Mouse (Mus musculus) forebrain, embryonic 13.5 days (tissue): ENCODE measurements around the gene Tbca. TPM values are rescaled to one million over a fixed set of nuclear protein-coding genes. Genes with fewer than 3 reads are reported as not detected.

Experiments used
- ATAC-seq: fragments of 200-750 bp; cut with Nextera tagmentation; 2 replicates; pipeline ENCODE4 v1.8.0; 2017
- H3K27ac ChIP-seq: fragments of 300-500 bp; sonication (generic); 2 replicates; pipeline ENCODE4 v1.5.1; 2015; ENCODE audit warnings: inconsistent platforms, mild to moderate bottlenecking, moderate library complexity
- H3K27me3 ChIP-seq: fragments of 300-500 bp; sonication (generic); 2 replicates; pipeline ENCODE4 v1.6.1; 2015; ENCODE audit warnings: mild to moderate bottlenecking, inconsistent platforms
- H3K36me3 ChIP-seq: fragments of 300-500 bp; sonication (generic); 2 replicates; pipeline ENCODE4 v1.6.1; 2015; ENCODE audit warnings: mild to moderate bottlenecking, inconsistent platforms; ENCODE audit not compliant: poor library complexity, severe bottlenecking
- H3K4me1 ChIP-seq: fragments of 300-500 bp; sonication (generic); 2 replicates; pipeline ENCODE4 v1.6.1; 2015; ENCODE audit warnings: inconsistent platforms
- H3K4me2 ChIP-seq: fragments of 300-500 bp; sonication (generic); 2 replicates; pipeline ENCODE4 v1.6.1; 2015; ENCODE audit warnings: inconsistent platforms, mild to moderate bottlenecking, moderate library complexity
- H3K4me3 ChIP-seq: fragments of 300-500 bp; sonication (generic); 2 replicates; pipeline ENCODE4 v1.5.1; 2015; ENCODE audit warnings: mild to moderate bottlenecking, inconsistent platforms
- H3K9ac ChIP-seq: fragments of 300-500 bp; sonication (generic); 2 replicates; pipeline ENCODE4 v1.6.1; 2015; ENCODE audit warnings: mild to moderate bottlenecking, inconsistent platforms
- H3K9me3 ChIP-seq: fragments of 300-500 bp; sonication (generic); replicated peaks from 2 replicates; pipeline ENCODE4 v1.6.1; 2016; ENCODE audit warnings: inconsistent platforms
- WGBS: fragments of 180-500 bp; shearing (Covaris S2); methylation state at CpG from one replicate; pipeline ENCODE4 v1.1.7; 2015; 5-methylcytosine and 5-hydroxymethylcytosine counted together
- polyA plus RNA-seq: library from polyadenylated mRNA; unstranded; fragments of >200 nt; fragmentation: Nextera tagmentation; extraction: Ambion mirVana; gene quantifications from 2 replicates; pipeline ENCODE4 v1.2.1, GENCODE M21; 2015

Gene Tbca
- 280 and 307 TPM in 2 replicates for polyA plus RNA-seq

DNA sequence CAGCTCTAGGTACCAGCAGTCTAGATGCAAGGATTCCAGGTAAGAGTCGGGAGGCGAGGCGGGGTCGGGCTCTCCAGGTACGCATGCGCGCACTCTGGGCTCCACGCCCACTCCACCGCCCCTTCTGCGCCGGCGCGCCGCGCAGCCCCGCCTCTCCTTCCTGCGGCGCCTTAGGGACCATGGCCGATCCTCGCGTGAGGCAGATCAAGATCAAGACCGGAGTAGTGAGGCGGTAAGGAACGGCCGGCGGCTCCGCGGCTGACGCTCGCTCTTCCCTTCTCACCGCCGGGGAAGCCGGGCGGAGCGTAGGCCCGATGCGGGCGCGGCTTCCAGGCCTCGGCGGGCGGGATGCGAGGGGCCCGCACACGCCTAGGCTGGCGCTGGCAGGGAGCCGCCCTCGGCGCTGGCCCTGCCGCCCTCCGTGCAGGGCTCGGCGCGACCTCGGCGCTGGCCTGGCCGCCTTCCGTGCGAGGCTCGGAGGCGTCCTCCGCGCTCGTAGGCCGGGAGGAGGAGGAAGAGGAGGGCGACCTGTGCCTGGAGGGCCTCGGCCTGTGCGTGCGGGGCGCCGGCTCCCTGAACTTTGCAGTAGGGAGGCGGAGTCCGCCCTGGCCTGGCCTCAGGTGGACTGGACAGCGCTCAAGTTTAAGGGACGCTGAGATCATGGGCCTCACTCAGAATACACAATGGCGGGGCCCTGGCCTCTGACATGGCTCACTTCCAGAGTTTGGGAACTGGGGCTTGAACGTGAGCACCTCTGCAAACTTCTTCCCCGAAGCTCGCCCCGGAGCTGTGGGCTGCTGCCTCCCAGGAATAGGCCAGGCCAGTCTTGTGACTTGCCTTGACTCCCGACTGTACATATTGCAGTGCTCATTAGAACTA lies at the start of gene Tbca:
TSS of gene Tbca (plus strand) at position 140 of the 879 bp plus-strand sequence.
- Histone ChIP-seq H3K4me2 (peak within 1 kb of the TSS; percentile 92), H3K36me3 (no peaks in the 10 kb centered on the region), H3K4me3 (peak within 1 kb of the TSS; percentile 99), H3K27ac (peak within 1 kb of the TSS; percentile 74), H3K9ac (peak within 1 kb of the TSS; percentile 95), H3K27me3 (peaks cover 5% of the 10 kb centered on the region; the same call in 1 of the 2 replicates), H3K9me3 (no peaks in the 10 kb centered on the region), H3K4me1 (peaks cover 14% of the 10 kb centered on the region)
- peak; percentile 97 for ATAC-seq
- under 1% methylated on average over 81 of the region's 81 CpGs for WGBS

DNA sequence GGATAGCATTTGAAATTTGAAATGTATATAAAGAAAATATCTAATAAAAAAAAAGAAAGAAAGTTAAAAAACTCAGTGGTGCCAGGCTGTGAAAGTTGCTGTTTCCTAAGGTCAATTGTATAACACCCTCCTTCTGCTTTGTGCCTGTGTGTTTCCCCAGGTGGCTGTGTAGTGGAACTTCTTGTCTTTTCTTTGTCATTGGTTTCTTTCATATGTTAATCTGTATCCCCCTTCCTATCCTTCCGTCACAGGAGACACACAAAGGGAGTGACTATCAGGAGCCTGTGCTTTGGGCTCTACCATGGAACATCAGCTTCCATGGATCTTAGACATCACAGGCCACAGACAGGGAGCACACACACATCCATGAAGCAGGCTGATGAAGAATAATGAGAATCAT lies 43.5 kb upstream of the Tbca start:
- Histone ChIP-seq H3K9me3 (no peaks in the 10 kb centered on the region), H3K27me3 (no peaks in the 10 kb centered on the region), H3K27ac (no peak overlapping the region), H3K4me2 (no peak overlapping the region), H3K36me3 (no peaks in the 10 kb centered on the region), H3K4me1 (no peaks in the 10 kb centered on the region), H3K9ac (no peak overlapping the region), H3K4me3 (no peak overlapping the region)
- 4% methylated on average over 1 of the region's 1 CpGs for WGBS
- no peak for ATAC-seq

DNA sequence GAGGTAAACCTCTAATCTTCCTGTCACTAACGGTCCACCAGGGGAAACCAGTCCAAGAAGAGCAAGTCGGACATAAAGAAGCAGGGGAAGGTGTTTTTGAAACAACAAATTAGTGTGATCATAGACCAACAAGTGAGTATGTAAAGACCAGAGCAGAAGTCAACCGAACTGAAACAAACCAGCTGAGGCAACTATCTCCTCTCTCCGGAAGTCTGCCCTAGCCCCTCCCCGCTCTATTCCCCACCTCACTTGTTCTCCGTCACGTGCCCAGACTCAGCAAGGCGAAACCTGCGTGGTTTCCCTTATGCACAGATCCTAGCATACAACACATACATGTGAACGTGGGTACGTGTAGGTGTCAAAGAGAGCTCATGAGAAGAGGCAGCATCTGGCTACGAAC lies 22.9 kb upstream of the Tbca start:
- H3K4me1 ChIP-seq = no peaks in the 10 kb centered on the region
- no peak for ATAC-seq
- H3K27ac ChIP-seq = no peak overlapping the region
- H3K4me3 ChIP-seq = no peak overlapping the region
- no peaks in the 10 kb centered on the region for H3K9me3 ChIP-seq
- H3K27me3 ChIP-seq = 0 out of 2 replicates have a peak, but pooled peaks cover 2% of the 10 kb centered on the region
- no peaks in the 10 kb centered on the region for H3K36me3 ChIP-seq
- no peak overlapping the region for H3K4me2 ChIP-seq
- H3K9ac ChIP-seq = no peak overlapping the region
- WGBS = 88% methylated on average over 12 of the region's 12 CpGs

DNA sequence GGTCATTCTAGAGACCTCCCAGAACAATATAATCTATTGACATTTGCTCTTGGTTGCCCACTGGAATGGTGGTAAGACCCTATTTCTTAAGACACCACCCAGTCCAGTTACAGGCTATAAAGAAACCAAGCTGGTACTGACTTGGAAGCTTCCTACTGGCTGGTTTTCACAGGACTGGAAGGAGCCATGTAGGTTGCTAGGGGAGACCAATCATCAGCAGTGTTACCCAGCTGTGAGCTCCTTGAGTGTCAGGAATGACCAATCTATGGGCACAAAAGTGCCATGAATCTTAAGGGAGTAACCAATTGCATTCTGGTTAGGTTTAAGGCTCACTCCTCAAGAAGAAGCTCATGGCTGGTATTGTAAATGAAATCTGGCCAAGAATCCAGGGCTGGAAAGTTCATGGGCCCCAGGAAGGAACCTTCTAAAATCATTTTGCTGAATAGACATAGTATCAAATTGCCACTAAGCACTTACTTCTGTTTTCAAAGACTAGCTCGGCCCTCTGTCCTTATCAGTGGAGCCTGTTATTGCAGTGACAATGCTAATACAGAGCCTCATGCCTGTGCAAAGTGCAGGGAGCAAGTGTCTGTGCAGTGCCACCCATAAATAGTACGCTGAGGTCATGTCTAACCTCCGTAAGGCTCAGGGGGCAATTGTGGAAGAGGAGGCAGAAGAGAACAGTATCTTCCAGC lies 20.1 kb upstream of the Tbca start:
- H3K4me2 ChIP-seq = no peak overlapping the region
- 0 out of 2 replicates have a peak, but pooled peaks cover 2% of the 10 kb centered on the region for H3K27me3 ChIP-seq
- WGBS = 79% methylated on average over 3 of the region's 3 CpGs
- no peak overlapping the region for H3K27ac ChIP-seq
- H3K9ac ChIP-seq = no peak overlapping the region
- H3K9me3 ChIP-seq = no peaks in the 10 kb centered on the region
- no peak for ATAC-seq
- H3K4me1 ChIP-seq = no peaks in the 10 kb centered on the region
- H3K36me3 ChIP-seq = no peaks in the 10 kb centered on the region
- no peak overlapping the region for H3K4me3 ChIP-seq

GRCm38 (mm10) chr13:94769155-94769470 lies 19.6 kb upstream of the Tbca start:
- no peak overlapping the region for H3K27ac ChIP-seq
- 83% methylated on average over 6 of the region's 6 CpGs for WGBS
- no peak overlapping the region for H3K4me2 ChIP-seq
- ATAC-seq = no peak
- H3K27me3 ChIP-seq = 0 out of 2 replicates have a peak, but pooled peaks cover 2% of the 10 kb centered on the region
- no peaks in the 10 kb centered on the region for H3K36me3 ChIP-seq
- H3K4me3 ChIP-seq = no peak overlapping the region
- no peaks in the 10 kb centered on the region for H3K4me1 ChIP-seq
- H3K9ac ChIP-seq = no peak overlapping the region
- H3K9me3 ChIP-seq = no peaks in the 10 kb centered on the region

- Histone ChIP-seq H3K4me3 (no peak overlapping the region), H3K36me3 (no peaks in the 10 kb centered on the region), H3K4me1 (peaks cover 12% of the 10 kb centered on the region), H3K27ac (no peak overlapping the region), H3K9me3 (no peaks in the 10 kb centered on the region), H3K4me2 (no peak overlapping the region), H3K9ac (no peak overlapping the region), H3K27me3 (peaks cover 5% of the 10 kb centered on the region; the same call in 1 of the 2 replicates)
- 71% methylated on average over 2 of the region's 2 CpGs for WGBS
- ATAC-seq = no peak
These were observed 1.8 kb upstream of the Tbca start for GRCm38 (mm10) chr13:94786866-94787265.

DNA sequence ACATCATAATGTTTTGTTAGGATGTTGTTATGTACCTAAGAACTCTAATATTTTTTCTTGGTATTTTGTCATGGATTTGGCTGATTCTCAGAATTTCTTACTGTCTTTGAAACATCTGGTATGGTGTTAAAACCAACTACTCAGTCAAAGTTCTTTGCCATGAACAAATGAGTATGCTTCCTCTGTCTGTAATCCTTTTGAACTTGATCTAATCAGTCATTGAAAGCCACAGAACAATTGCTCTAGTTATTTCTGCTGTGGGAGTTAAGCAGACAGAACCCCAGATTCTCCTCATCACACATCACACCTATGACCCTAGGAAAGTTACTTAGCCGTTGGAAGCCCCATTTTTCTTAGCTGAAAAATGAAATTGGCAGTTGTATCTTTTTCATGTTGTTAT lies 6.0 kb downstream of the Tbca start:
- no peak overlapping the region for H3K4me3 ChIP-seq
- no peak overlapping the region for H3K4me2 ChIP-seq
- ATAC-seq = no peak
- peaks cover 17% of the 10 kb centered on the region for H3K4me1 ChIP-seq
- no peak overlapping the region for H3K9ac ChIP-seq
- 85% methylated on average over 1 of the region's 1 CpGs for WGBS
- no peaks in the 10 kb centered on the region for H3K27me3 ChIP-seq
- H3K36me3 ChIP-seq = no peaks in the 10 kb centered on the region
- H3K9me3 ChIP-seq = no peaks in the 10 kb centered on the region
- H3K27ac ChIP-seq = no peak overlapping the region

DNA sequence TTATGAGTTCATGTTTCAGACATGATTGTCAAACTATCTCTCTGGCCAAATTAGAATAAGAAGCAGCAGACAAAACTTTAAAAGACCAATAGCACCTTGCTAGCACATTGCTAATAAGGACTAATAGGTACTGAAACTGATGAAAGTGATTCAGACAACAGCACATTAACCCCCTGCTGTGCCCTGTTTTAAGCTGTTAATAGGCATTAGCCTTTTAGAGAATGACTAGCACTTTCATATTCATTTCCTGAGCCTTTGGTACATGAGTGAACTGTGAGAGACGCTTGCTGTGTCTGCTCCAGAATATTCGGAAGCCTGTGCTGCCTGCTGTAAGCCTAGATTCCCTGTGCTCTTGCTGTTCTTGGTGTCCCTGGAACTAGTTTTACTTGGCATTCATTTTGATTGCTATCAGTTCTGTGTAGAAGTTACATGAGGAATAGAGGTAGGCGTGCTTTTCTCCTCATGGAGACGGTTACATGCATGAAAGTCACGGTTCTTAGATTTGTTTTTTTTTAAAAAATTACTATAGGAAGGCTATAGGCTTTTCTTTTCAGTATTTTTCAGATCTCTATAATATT lies 14.9 kb downstream of the Tbca start:
- no peaks in the 10 kb centered on the region for H3K27me3 ChIP-seq
- no peak overlapping the region for H3K4me2 ChIP-seq
- no peaks in the 10 kb centered on the region for H3K36me3 ChIP-seq
- no peak overlapping the region for H3K4me3 ChIP-seq
- ATAC-seq = no peak
- H3K9ac ChIP-seq = no peak overlapping the region
- no peak overlapping the region for H3K27ac ChIP-seq
- peaks cover 18% of the 10 kb centered on the region; the same call in 1 of the 2 replicates for H3K4me1 ChIP-seq
- 60% methylated on average over 5 of the region's 5 CpGs for WGBS
- no peaks in the 10 kb centered on the region for H3K9me3 ChIP-seq

- H3K36me3 ChIP-seq = no peaks in the 10 kb centered on the region
- H3K4me1 ChIP-seq = peaks cover 21% of the 10 kb centered on the region; the same call in 1 of the 2 replicates
- 40% methylated on average over 9 of the region's 9 CpGs for WGBS
- no peak overlapping the region for H3K9ac ChIP-seq
- H3K4me2 ChIP-seq = no peak overlapping the region
- H3K9me3 ChIP-seq = no peaks in the 10 kb centered on the region
- no peak overlapping the region for H3K27ac ChIP-seq
- H3K27me3 ChIP-seq = no peaks in the 10 kb centered on the region
- H3K4me3 ChIP-seq = no peak overlapping the region
- no peak for ATAC-seq
These were observed 17.8 kb downstream of the Tbca start for GRCm38 (mm10) chr13:94806315-94807179.

DNA sequence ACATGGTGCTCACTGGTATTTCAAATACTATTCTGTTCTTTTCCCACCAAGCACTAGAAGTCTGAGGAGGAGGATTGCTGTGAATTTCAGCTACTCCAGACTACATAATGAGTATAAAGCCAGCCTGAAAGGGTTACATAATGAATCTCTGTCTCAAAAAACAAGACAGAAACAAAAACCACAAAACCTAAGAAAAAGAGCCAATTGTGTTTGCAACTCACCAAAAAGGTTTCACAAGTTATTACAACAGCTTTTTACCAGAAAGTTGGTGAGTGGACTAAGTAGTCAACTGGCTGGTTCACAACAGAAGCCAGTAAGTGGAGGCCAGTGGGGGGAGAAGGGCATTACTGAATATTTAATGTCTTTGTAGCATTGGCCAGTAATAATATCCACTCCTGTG lies 19.9 kb downstream of the Tbca start:
- Histone ChIP-seq H3K36me3 (no peaks in the 10 kb centered on the region), H3K9ac (no peak overlapping the region), H3K4me1 (peaks cover 18% of the 10 kb centered on the region; the same call in 1 of the 2 replicates), H3K27ac (no peak overlapping the region), H3K9me3 (no peaks in the 10 kb centered on the region), H3K4me2 (no peak overlapping the region), H3K27me3 (no peaks in the 10 kb centered on the region), H3K4me3 (no peak overlapping the region)
- no peak for ATAC-seq

GRCm38 (mm10) chr13:94809724-94810123 lies 21.0 kb downstream of the Tbca start:
- Histone ChIP-seq H3K27me3 (no peaks in the 10 kb centered on the region), H3K4me2 (no peak overlapping the region), H3K9me3 (no peaks in the 10 kb centered on the region), H3K4me3 (no peak overlapping the region), H3K4me1 (peaks cover 17% of the 10 kb centered on the region; the same call in 1 of the 2 replicates), H3K36me3 (no peaks in the 10 kb centered on the region), H3K27ac (no peak overlapping the region), H3K9ac (no peak overlapping the region)
- 61% methylated on average over 1 of the region's 1 CpGs for WGBS
- no peak for ATAC-seq
